Mouse (Mus musculus) gastrocnemius, adult 2 months (tissue): ENCODE measurements around the gene Hdac4. TPM values are rescaled to one million over a fixed set of nuclear protein-coding genes. Genes with fewer than 3 reads are reported as not detected.

Source experiments
- DNase-seq: peaks from one replicate; pipeline ENCODE4 v3.0.0; 2022
- H3K27ac ChIP-seq: fragments of 200-600 bp; 2 replicates; pipeline ENCODE4 v1.8.1; 2022; ENCODE audit warnings: mild to moderate bottlenecking
- H3K4me3 ChIP-seq: fragments of 200-600 bp; 2 replicates; pipeline ENCODE4 v1.8.1; 2022; ENCODE audit warnings: mild to moderate bottlenecking, moderate library complexity
- CTCF ChIP-seq: fragments of 200-600 bp; IDR thresholded peaks from 2 replicates; pipeline ENCODE4 v1.8.1; 2022; ENCODE audit warnings: antibody characterized with exemption, mild to moderate bottlenecking, moderate library complexity
- intact Hi-C: fragments of 180-260 bp; cut with DNase I; formaldehyde crosslinking; loops from one replicate; pipeline ENCODE4 v1.15.1; 2025
- total RNA-seq, 2 experiments: library from RNA; stranded (reverse); gene quantifications; 2 replicates each; pipeline ENCODE4 v1.2.3; 2021

Hdac4 gene
- total RNA-seq, 2 experiments from 2014 or later: 41.8 to 66.3 TPM

GRCm38 (mm10) chr1:91956229-91956628 lies 239.3 kb downstream of the Hdac4 start:
- intact Hi-C loops: no loop called here
- no peak for TF ChIP-seq CTCF
- no peak overlapping the region for H3K27ac ChIP-seq
- H3K4me3 ChIP-seq: no peak overlapping the region
- DNase-seq: no peak

GRCm38 (mm10) chr1:91954954-91955353 lies 240.5 kb downstream of the Hdac4 start:
- TF ChIP-seq CTCF: no peak
- Histone ChIP-seq H3K27ac (no peak overlapping the region), H3K4me3 (no peak overlapping the region)
- DNase-seq: no peak
- intact Hi-C loops: no loop called here

GRCm38 (mm10) chr1:91952912-91953311 lies 242.6 kb downstream of the Hdac4 start:
- Histone ChIP-seq H3K4me3 (no peak overlapping the region), H3K27ac (no peak overlapping the region)
- TF ChIP-seq CTCF: no peak
- no peak for DNase-seq
- intact Hi-C loops: no loop called here

- Histone ChIP-seq H3K27ac (no peak overlapping the region), H3K4me3 (no peak overlapping the region)
- intact Hi-C loops: no loop called here
- no peak for DNase-seq
- no peak for TF ChIP-seq CTCF
Measured at GRCm38 (mm10) chr1:91947441-91947840, 248.1 kb downstream of the Hdac4 start.

GRCm38 (mm10) chr1:91942583-91942982 lies 252.9 kb downstream of the Hdac4 start:
- Histone ChIP-seq H3K4me3 (no peak overlapping the region), H3K27ac (no peak overlapping the region)
- DNase-seq: no peak
- intact Hi-C loops: no loop called here
- TF ChIP-seq CTCF: no peak

- peak; percentile 39; the same call in 1 of the 2 replicates for TF ChIP-seq CTCF
- intact Hi-C loops: no loop called here
- Histone ChIP-seq H3K27ac (0 out of 2 replicates have a peak overlapping the region, but pooled peaks have one; percentile 13), H3K4me3 (no peak overlapping the region)
- DNase-seq: peak; percentile 64
Measured at GRCm38 (mm10) chr1:91942031-91942430, 253.5 kb downstream of the Hdac4 start.

GRCm38 (mm10) chr1:91941094-91941493 lies 254.4 kb downstream of the Hdac4 start:
- peak; percentile 59 for DNase-seq
- intact Hi-C loops: no loop called here
- Histone ChIP-seq H3K27ac (peak overlapping the region; percentile 13; the same call in 1 of the 2 replicates), H3K4me3 (no peak overlapping the region)
- no peak for TF ChIP-seq CTCF

DNA sequence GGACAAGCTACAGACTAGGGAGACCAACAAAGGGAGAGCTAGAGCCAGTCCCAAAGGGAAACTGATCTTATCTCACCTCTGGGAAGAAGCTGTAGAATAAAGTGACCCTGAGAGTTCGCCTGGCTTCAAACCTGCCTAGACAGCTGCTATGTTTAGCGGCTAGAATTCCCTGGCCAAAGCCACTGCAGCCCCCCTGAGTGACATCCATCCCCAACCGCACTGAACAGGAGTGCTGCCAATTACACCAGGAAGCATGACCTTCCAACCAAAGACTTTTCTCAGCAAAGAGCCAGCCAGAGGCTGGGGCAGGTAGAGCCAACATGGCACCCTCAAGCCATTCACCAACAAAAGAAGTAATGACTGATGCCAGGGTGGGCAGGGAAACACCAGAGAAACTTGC lies 260.3 kb downstream of the Hdac4 start:
- intact Hi-C loops: no loop called here
- no peak overlapping the region for H3K4me3 ChIP-seq
- peak overlapping the region; percentile 80 for H3K27ac ChIP-seq
- no peak for TF ChIP-seq CTCF
- peak; percentile 74 for DNase-seq

DNA sequence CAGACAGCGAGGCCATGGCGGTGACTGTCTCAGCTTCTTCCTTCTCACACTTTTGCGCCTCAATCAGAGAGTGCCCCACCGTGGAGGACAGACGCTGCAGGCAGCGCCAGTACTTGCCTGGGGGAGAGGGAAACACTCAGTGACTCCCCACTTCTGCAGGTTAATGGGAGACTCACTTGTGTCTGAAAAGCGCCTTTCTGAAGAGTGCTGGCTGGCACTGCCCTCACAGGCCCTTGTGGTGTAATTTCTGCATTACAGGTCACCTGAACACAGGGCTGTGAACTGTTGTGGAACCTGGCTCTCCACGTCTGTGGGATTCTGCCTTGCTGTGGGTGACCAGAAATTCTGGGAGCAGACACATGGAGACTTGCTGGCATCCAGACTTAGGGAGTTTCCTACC lies 261.8 kb downstream of the Hdac4 start:
- no peak for DNase-seq
- no peak for TF ChIP-seq CTCF
- intact Hi-C loops: no loop called here
- H3K4me3 ChIP-seq: no peak overlapping the region
- H3K27ac ChIP-seq: no peak overlapping the region

- no peak for DNase-seq
- intact Hi-C loops: no loop called here
- TF ChIP-seq CTCF: no peak
Measured at GRCm38 (mm10) chr1:91932221-91932620, 263.3 kb downstream of the Hdac4 start.

DNA sequence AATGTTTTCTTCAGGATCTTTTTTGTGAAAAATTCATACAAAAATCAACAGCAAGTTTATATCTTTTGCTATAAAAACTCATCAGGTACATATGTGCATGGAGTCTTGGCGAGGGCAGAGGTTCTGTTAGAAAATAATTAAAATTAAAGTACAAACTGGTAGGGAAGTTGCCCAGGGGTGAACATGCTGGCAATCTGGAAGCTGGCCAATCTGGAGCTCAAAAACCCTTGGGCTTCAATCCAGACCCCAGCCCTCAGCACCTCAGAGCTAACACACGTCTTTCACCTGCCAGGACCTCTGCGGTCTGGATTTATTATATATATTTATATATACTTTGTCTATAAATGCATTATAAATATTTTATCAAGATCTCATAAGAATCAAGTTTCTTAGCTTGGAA lies 263.7 kb downstream of the Hdac4 start:
- no peak for DNase-seq
- Histone ChIP-seq H3K4me3 (no peak overlapping the region), H3K27ac (peak overlapping the region; percentile 73)
- no peak for TF ChIP-seq CTCF
- intact Hi-C loops: no loop called here

More at GRCm38 (mm10) chr1:91932221-91932620, 263.3 kb downstream of the Hdac4 start:
- Histone ChIP-seq H3K27ac (peak overlapping the region; percentile 2; the same call in 1 of the 2 replicates), H3K4me3 (no peak overlapping the region)

GRCm38 (mm10) chr1:91931196-91931595 lies 264.3 kb downstream of the Hdac4 start:
- intact Hi-C loops: no loop called here
- DNase-seq: peak; percentile 82
- no peak overlapping the region for H3K4me3 ChIP-seq
- H3K27ac ChIP-seq: peak overlapping the region; percentile 73
- TF ChIP-seq CTCF: no peak

DNA sequence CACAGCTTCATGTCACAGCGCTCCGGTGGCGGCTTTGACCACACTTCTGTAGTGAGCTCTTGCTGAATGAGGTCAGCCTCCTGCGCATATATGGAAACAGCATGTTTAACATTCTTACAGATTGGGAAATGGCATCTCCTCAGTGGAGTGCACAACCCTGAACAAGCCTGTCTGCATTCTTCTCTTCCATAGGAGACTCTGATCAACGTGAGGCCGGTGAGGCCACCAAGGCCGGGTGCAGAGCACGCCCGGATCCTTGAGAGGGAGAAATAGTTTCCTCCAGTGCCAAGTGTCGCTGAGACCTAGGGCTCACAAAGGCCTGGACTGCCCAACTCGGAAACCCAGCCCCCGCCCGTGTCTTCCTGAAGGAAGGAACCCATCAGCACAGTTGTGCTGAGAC lies 266.4 kb downstream of the Hdac4 start:
- no peak overlapping the region for H3K27ac ChIP-seq
- intact Hi-C loops: no loop called here
- DNase-seq: no peak
- TF ChIP-seq CTCF: no peak
- H3K4me3 ChIP-seq: no peak overlapping the region

GRCm38 (mm10) chr1:91927536-91928315 lies 267.8 kb downstream of the Hdac4 start:
- no peak for DNase-seq
- Histone ChIP-seq H3K4me3 (no peak overlapping the region), H3K27ac (no peak overlapping the region)
- no peak for TF ChIP-seq CTCF
- intact Hi-C loops: no loop called here
